Mouse (Mus musculus) activated CD4-positive, CD25-positive, alpha-beta regulatory T cell, adult 9 weeks (primary cell): Measurements from ENCODE around the gene Gm9376. TPM values are rescaled to one million over a fixed set of nuclear protein-coding genes. Genes with fewer than 3 reads are reported as not detected.

Source experiments
- polyA plus RNA-seq: library from polyadenylated mRNA; unstranded; fragments of 100-300 nt; shearing (Covaris generic); gene quantifications from one replicate; pipeline ENCODE4 v1.2.1, GENCODE M21; 2017

Gm9376 gene
- not detected for polyA plus RNA-seq

GRCm38 (mm10) chr14:118266660-118267059, at the start of gene Gm9376:
Gene Gm9376 (plus strand): TSS chr14:118266960.

GRCm38 (mm10) chr14:118236886-118237289, 29.9 kb upstream of the Gm9376 start, which contains the start of gene Sox21:
Gene Sox21 (minus strand): TSS chr14:118237030.

Other genes with a start within 250 kb of the Gm9376 start
- gene Dct, start 214.7 kb upstream of the Gm9376 start, polyA plus RNA-seq = not detected
- 27.4 TPM for gene Tgds, start 134.2 kb upstream of the Gm9376 start, polyA plus RNA-seq
- gene Gpr180, start 129.8 kb upstream of the Gm9376 start, polyA plus RNA-seq = 3.9 TPM
- not detected for gene Sox21, start 29.9 kb upstream of the Gm9376 start, polyA plus RNA-seq